Mouse (Mus musculus) bone marrow macrophage, adult 2 months (primary cell): ENCODE results near the gene Anks3.

Experiments
- CTCF ChIP-seq: IDR thresholded peaks from 2 replicates; pipeline ENCODE4 v1.5.1; 2012; ENCODE audit warnings: low read depth, mild to moderate bottlenecking, low read length, moderate library complexity
- POLR2A ChIP-seq: IDR thresholded peaks from 2 replicates; pipeline ENCODE4 v1.6.1; 2012; ENCODE audit warnings: mild to moderate bottlenecking, low read depth, low read length, borderline replicate concordance

GRCm38 (mm10) chr16:5007067-5007466 lies 43.1 kb upstream of the Anks3 start, which contains the start of gene Smim22:
- TF ChIP-seq CTCF (no peak), POLR2A (no peak)
